Mouse (Mus musculus): ENCODE measurements around the gene C1ql4.
"Not testable (repeated sequence)": the region's sequence is repeated elsewhere in the genome, so short reads cannot be mapped to it uniquely, and the experiment has no call there.

C1ql4 gene

GRCm38 (mm10) chr15:99098493-99098861 lies 10.9 kb upstream of the C1ql4 start:
- no peak for DNase-seq (ENCODE audit: low read depth, low spot score)

- no peak for DNase-seq (ENCODE audit: low read depth, low spot score)
Observed at GRCm38 (mm10) chr15:99097840-99098492, 10.3 kb upstream of the C1ql4 start.

GRCm38 (mm10) chr15:99096831-99097500 lies 9.3 kb upstream of the C1ql4 start:
- no peak for DNase-seq (ENCODE audit: low read depth, low spot score)

- no peak for DNase-seq (ENCODE audit: low read depth, low spot score)
Observed at GRCm38 (mm10) chr15:99096061-99096793, 8.6 kb upstream of the C1ql4 start.

GRCm38 (mm10) chr15:99095356-99095755 lies 7.7 kb upstream of the C1ql4 start:
- DNase-seq (ENCODE audit: low read depth, low spot score): no peak

- no peak for DNase-seq (ENCODE audit: low read depth, low spot score)
Observed at GRCm38 (mm10) chr15:99094631-99095270, 7.1 kb upstream of the C1ql4 start.

- no peak for DNase-seq (ENCODE audit: low read depth, low spot score)
Observed at GRCm38 (mm10) chr15:99093291-99094258, 6.0 kb upstream of the C1ql4 start.

- DNase-seq (ENCODE audit: low read depth, low spot score): no peak
Observed at GRCm38 (mm10) chr15:99092870-99093269, 5.3 kb upstream of the C1ql4 start, which contains the start of gene Dnajc22. Gene Dnajc22, plus strand, starts transcription at chr15:99093170.

- DNase-seq (ENCODE audit: low read depth, low spot score): no peak
Observed at GRCm38 (mm10) chr15:99089069-99089468, 1.5 kb upstream of the C1ql4 start.

- DNase-seq (ENCODE audit: low read depth, low spot score): peak; percentile 75
Observed at GRCm38 (mm10) chr15:99088292-99088691, 675 bp upstream of the C1ql4 start.

- DNase-seq (ENCODE audit: low read depth, low spot score): no peak
Observed at GRCm38 (mm10) chr15:99085997-99086396, 1.6 kb downstream of the C1ql4 start.

GRCm38 (mm10) chr15:99084618-99085017 lies 3.0 kb downstream of the C1ql4 start:
- DNase-seq (ENCODE audit: low read depth, low spot score): no peak

GRCm38 (mm10) chr15:99083867-99084557 lies 3.6 kb downstream of the C1ql4 start:
- no peak for DNase-seq (ENCODE audit: low read depth, low spot score)

GRCm38 (mm10) chr15:99083258-99083657 lies 4.4 kb downstream of the C1ql4 start:
- no peak for DNase-seq (ENCODE audit: low read depth, low spot score)

- DNase-seq (ENCODE audit: low read depth, low spot score): no peak
Observed at GRCm38 (mm10) chr15:99082840-99083239, 4.8 kb downstream of the C1ql4 start.

GRCm38 (mm10) chr15:99082322-99082721 lies 5.3 kb downstream of the C1ql4 start:
- DNase-seq (ENCODE audit: low read depth, low spot score): no peak

- no peak for DNase-seq (ENCODE audit: low read depth, low spot score)
Observed at GRCm38 (mm10) chr15:99079804-99080203, 7.8 kb downstream of the C1ql4 start.

GRCm38 (mm10) chr15:99078181-99078910 lies 9.3 kb downstream of the C1ql4 start:
- no peak for DNase-seq (ENCODE audit: low read depth, low spot score)

GRCm38 (mm10) chr15:99076011-99076410 lies 11.6 kb downstream of the C1ql4 start:
- DNase-seq (ENCODE audit: low read depth, low spot score): not testable (repeated sequence)

Data from retina, postnatal 7 days (tissue).